Mouse (Mus musculus): ENCODE data around the gene Klhl6. TPM values are rescaled to one million over a fixed set of nuclear protein-coding genes. Genes with fewer than 3 reads are reported as not detected.

Gene Klhl6
- polyA plus RNA-seq, 1 experiment = 3.8 TPM

DNA sequence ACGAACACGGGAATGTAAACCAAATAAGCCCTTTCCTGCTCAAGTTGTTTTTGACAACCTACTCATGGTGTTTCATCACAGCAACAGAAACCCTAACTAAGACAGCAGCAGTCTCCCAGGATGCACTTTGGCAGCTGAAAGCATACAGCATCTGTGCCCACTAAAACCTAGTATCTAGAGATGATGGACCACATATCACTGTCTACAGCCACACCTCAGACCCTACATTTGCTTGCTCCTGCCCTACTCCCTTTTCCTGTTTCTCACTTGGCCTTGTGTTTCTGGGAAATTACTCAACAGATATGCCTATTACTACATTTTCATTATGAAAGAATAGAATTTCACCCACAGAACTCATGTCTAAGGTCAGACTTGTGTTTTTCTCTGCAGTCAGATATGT, 70.3 kb downstream of the Klhl6 start:
- TF ChIP-seq POLR2A (IDR thresholded peaks at IDR 0.05; ENCODE audit: borderline replicate concordance, extremely low read depth, insufficient read depth, insufficient read length, poor library complexity, severe bottlenecking) (no peak), CTCF (IDR thresholded peaks at IDR 0.05; ENCODE audit: borderline replicate concordance, extremely low read depth, insufficient read depth, insufficient read length) (no peak)
- no peak for DNase-seq (ENCODE audit: low read depth)

DNA sequence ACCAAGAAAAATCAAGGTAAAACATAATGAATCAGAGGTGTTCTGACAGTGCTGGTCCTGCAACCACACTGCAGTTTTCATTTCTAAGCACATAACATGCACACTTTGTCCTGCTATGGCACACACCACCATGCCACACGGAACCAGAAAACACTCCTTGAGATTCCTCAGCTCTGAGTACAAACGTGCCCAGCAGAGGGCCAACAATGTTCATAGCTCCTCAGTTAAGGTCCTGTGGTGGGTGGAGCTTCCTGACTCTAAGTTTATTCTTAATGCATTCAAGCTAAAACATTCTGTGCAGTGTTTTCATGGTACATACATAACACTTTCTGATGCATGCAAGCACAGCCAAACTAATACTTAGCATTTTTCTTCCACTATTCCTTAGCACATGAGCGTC, 74.5 kb downstream of the Klhl6 start:
- no peak for DNase-seq (ENCODE audit: low read depth)
- no peak for TF ChIP-seq CTCF (IDR thresholded peaks at IDR 0.05; ENCODE audit: borderline replicate concordance, extremely low read depth, insufficient read depth, insufficient read length)
- TF ChIP-seq POLR2A (IDR thresholded peaks at IDR 0.05; ENCODE audit: borderline replicate concordance, extremely low read depth, insufficient read depth, insufficient read length, poor library complexity, severe bottlenecking) = no peak

DNA sequence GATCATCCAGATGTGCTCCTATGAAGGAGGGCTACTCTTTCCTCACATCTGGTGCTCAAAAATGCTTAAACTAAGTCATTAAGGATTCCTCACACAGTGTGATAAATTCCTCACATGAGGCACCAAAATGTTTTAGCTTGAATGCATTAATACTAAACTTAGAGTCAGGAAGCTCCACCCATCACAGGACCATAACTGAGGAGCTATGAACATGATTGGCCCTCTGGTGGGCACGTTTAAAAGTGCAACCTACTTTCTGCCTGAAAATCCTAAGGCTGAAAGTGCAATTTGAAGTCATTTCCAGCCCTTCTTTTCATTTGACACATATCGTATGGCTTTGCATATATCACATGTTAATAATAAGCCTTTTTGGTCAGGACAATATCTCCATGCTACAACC, 75.7 kb downstream of the Klhl6 start:
- TF ChIP-seq CTCF (IDR thresholded peaks at IDR 0.05; ENCODE audit: borderline replicate concordance, extremely low read depth, insufficient read depth, insufficient read length) (peak; percentile 70; the same call in 1 of the 2 replicates), POLR2A (IDR thresholded peaks at IDR 0.05; ENCODE audit: borderline replicate concordance, extremely low read depth, insufficient read depth, insufficient read length, poor library complexity, severe bottlenecking) (no peak)
- peak; percentile 55 for DNase-seq (ENCODE audit: low read depth)

GRCm38 (mm10) chr16:19904734-19905479, 77.9 kb downstream of the Klhl6 start:
- peak; percentile 14 for DNase-seq (ENCODE audit: low read depth)
- TF ChIP-seq POLR2A (IDR thresholded peaks at IDR 0.05; ENCODE audit: borderline replicate concordance, extremely low read depth, insufficient read depth, insufficient read length, poor library complexity, severe bottlenecking) (no peak), CTCF (IDR thresholded peaks at IDR 0.05; ENCODE audit: borderline replicate concordance, extremely low read depth, insufficient read depth, insufficient read length) (no peak)

GRCm38 (mm10) chr16:19903792-19904191, 79.0 kb downstream of the Klhl6 start:
- TF ChIP-seq CTCF (IDR thresholded peaks at IDR 0.05; ENCODE audit: borderline replicate concordance, extremely low read depth, insufficient read depth, insufficient read length) (no peak), POLR2A (IDR thresholded peaks at IDR 0.05; ENCODE audit: borderline replicate concordance, extremely low read depth, insufficient read depth, insufficient read length, poor library complexity, severe bottlenecking) (no peak)
- DNase-seq (ENCODE audit: low read depth) = no peak

Other genes starting within 250 kb of the Klhl6 start
- gene B3gnt5, start 222.8 kb downstream of the Klhl6 start, polyA plus RNA-seq (2012; rRNA removed) = 17.3 and 24.7 TPM in 2 replicates
- gene Klhl24, start 114.5 kb upstream of the Klhl6 start, polyA plus RNA-seq (2012; rRNA removed) = 39.1 and 46.6 TPM in 2 replicates
- gene Yeats2, start 158.0 kb upstream of the Klhl6 start, polyA plus RNA-seq (2012; rRNA removed) = 63.6 and 64.2 TPM in 2 replicates